Mouse (Mus musculus) gastrocnemius, adult 2 months (tissue): ENCODE results near the gene Ccdc28a. TPM values are rescaled to one million over a fixed set of nuclear protein-coding genes. Genes with fewer than 3 reads are reported as not detected.
A peak's percentile ranks its signal among the peaks of the same experiment; 100 is the strongest.

Experiments
- DNase-seq: peaks from one replicate; pipeline ENCODE4 v3.0.0; 2022
- H3K27ac ChIP-seq: fragments of 200-600 bp; 2 replicates; pipeline ENCODE4 v1.8.1; 2022; ENCODE audit warnings: mild to moderate bottlenecking
- H3K4me3 ChIP-seq: fragments of 200-600 bp; 2 replicates; pipeline ENCODE4 v1.8.1; 2022; ENCODE audit warnings: mild to moderate bottlenecking, moderate library complexity
- CTCF ChIP-seq: fragments of 200-600 bp; IDR thresholded peaks from 2 replicates; pipeline ENCODE4 v1.8.1; 2022; ENCODE audit warnings: antibody characterized with exemption, mild to moderate bottlenecking, moderate library complexity
- intact Hi-C: fragments of 180-260 bp; cut with DNase I; formaldehyde crosslinking; loops from one replicate; pipeline ENCODE4 v1.15.1; 2025
- long read RNA-seq, 2 experiments: library from polyadenylated mRNA; stranded (forward); transcript quantifications; one replicate each; pipeline ENCODE4 v2.0.0; 2021
- total RNA-seq, 2 experiments: library from RNA; stranded (reverse); gene quantifications; 2 replicates each; pipeline ENCODE4 v1.2.3; 2021

The Ccdc28a gene
- total RNA-seq, result 1 to 10 TPM; 7.6 to 9.1 TPM
- long read RNA-seq, experiment 1, transcript Ccdc28a-202 (6 exons, 1,190 nt), result major isoform, 8 of 14 reads
- long read RNA-seq, experiment 1, partial matches to known transcripts, result 0 of 14 reads
- long read RNA-seq, experiment 1, other reads (novel, unspliced or antisense), result 3 of 14 reads
- long read RNA-seq, experiment 2, transcript Ccdc28a-202 (6 exons, 1,190 nt), result major isoform, 7 of 11 reads
- long read RNA-seq, experiment 2, partial matches to known transcripts, result 0 of 11 reads
- long read RNA-seq, experiment 2, other reads (novel, unspliced or antisense), result 2 of 11 reads

DNA sequence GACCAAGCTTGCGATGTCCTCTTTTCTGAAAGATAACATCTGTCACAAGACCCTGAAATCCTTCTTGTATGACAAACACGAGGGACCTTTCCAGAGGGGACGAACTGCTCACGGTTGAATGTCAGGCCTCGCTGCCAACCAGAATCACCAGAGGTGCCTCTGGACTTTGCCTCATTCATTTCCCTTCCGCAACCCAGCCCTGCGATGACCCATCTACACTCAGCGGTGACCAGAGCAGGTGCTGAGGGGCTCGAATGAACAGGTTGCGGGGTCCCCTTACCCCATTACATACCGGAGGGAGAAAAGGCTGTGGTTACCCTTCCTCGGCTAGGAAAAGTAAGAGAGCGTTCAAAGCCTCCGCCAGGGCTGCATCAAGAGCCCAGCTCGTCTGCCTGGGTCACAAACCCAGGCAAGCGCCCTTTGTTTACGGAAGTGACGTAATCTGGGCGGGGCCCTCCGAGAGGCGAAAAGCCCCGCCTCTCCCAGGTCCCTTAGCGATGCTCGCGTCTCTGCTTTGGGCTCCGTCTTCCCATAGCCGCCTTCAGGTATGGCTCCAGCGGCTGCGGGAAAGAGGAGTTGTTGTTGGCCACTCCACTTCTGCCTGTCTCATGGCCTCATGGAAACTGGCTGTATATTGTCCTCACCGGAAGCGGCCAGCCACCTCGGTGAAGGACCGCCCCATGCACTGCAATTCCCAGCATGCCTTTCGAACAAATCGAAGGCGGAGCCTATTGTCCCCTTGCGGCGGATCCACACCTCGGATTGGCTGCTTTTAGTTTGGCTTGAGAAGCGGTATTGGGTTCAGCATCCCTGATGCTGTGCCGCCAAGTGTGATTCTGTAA, at the start of gene Ccdc28a:
Gene Ccdc28a (minus strand): TSS at position 439 of the 842 bp plus-strand sequence.
- H3K27ac ChIP-seq, result peak within 1 kb of the TSS; percentile 97
- peak; percentile 96 for DNase-seq
- intact Hi-C loops, result loop anchor here (5.0 to 10.0 kb wide), 3 partner anchors 90 to 290 kb away; no protein-coding TSS in a partner anchor

GRCm38 (mm10) chr10:18283991-18284390, 49.2 kb upstream of the Ccdc28a start:
- no peak for TF ChIP-seq CTCF
- DNase-seq, result no peak
- no peak overlapping the region for H3K4me3 ChIP-seq
- intact Hi-C loops, result no loop called here
- no peak overlapping the region for H3K27ac ChIP-seq

More for the DNA sequence above, at the start of gene Ccdc28a:
- peak within 1 kb of the TSS; percentile 72 for H3K4me3 ChIP-seq
- no peak; the same call in 1 of the 2 replicates for TF ChIP-seq CTCF

DNA sequence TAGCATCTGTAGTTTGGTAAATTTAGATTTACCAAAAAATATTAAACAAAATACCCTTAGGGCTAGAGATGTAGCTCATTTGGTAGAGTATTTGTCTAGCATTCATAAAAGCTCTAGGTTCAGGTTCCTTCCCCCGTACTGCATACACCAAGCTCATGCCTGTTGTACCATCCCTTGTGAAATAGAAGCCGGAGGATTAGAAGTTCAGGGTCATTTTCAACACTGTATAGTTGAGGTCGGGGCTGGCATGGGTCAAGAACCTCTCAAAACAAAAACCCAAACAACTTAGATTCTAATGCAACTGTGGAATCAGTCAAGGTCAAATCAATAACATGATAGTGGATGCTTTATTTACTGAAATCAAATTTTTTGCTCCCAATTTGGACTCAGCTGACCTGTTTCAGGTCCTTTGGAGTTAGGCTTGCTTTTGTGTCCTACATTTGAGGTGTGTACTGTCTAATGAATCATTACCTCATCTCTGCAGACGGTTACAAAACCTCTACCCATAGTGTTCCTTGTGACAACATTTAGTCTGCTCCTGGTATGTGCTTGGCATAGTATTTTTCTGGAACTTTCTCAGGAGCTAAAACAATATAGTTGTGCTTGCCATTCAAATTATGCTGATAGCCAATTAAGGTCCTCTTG, 41.4 kb upstream of the Ccdc28a start:
- no peak for TF ChIP-seq CTCF
- no peak overlapping the region for H3K4me3 ChIP-seq
- H3K27ac ChIP-seq, result no peak overlapping the region
- intact Hi-C loops, result no loop called here
- DNase-seq, result no peak

- Histone ChIP-seq H3K4me3 (no peak overlapping the region), H3K27ac (no peak overlapping the region)
- DNase-seq, result no peak
- TF ChIP-seq CTCF, result no peak
- intact Hi-C loops, result no loop called here
Measured at GRCm38 (mm10) chr10:18251345-18251744, 16.5 kb upstream of the Ccdc28a start.

- peak; percentile 37; the same call in 1 of the 2 replicates for TF ChIP-seq CTCF
- DNase-seq, result no peak
- no peak overlapping the region for H3K27ac ChIP-seq
- intact Hi-C loops, result no loop called here
- H3K4me3 ChIP-seq, result no peak overlapping the region
Measured at GRCm38 (mm10) chr10:18243614-18244013, 8.8 kb upstream of the Ccdc28a start.

DNA sequence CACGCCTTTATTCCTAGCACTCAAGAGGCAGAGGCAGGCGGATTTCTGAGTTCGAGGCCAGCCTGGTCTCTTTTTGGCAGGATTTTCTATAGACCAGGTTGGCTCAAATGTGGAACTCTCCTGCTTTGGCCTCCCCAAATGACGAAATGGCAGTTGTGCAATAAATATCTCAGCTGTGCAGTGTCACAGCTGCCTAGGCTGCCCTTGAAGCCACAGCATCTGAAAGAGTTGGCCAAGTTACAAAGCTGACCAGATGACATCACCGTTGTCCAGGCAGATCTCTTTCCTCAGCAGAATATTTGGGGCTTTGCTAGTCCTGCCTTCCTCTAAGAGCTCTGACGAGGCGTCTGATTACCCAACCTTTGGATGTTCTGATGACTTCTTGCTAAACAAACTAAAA, 2.4 kb upstream of the Ccdc28a start:
- TF ChIP-seq CTCF, result no peak
- DNase-seq, result peak; percentile 52
- H3K27ac ChIP-seq, result peak overlapping the region; percentile 12; the same call in 1 of the 2 replicates
- intact Hi-C loops, result loop anchor here (5.0 to 10.0 kb wide), 3 partner anchors 88 to 288 kb away; no protein-coding TSS in a partner anchor
- H3K4me3 ChIP-seq, result no peak overlapping the region

DNA sequence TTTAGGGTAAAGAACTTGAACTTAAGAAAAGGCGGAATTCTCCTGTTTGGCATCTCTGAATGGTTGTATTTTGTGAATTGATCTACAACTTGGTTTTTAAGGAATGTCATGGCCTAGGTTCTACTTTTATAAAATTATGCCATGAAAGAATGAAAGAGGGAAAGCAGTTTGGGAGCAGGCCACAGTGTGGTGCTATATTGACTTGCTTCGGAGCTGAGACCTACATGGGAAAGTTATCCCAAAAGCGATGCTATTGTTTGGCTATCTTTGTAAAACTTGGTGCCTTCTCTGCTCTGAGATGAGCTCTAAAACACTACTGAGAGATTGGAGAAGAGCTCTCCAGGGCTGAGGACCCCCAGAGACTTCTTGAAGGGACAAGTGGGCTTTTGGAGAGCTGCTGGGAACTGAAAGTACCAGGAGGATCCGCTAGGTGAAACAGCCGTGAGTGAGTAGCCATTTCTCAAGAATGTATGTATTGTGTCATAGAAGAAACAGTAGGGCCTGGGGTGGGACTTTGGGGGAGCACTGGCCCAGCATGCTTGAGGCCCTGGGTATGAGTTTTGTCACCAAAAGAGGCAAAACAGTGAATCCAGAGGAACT, 1.6 kb upstream of the Ccdc28a start:
- intact Hi-C loops, result loop anchor here (5.0 to 10.0 kb wide), 3 partner anchors 88 to 288 kb away; no protein-coding TSS in a partner anchor
- DNase-seq, result no peak
- Histone ChIP-seq H3K4me3 (no peak overlapping the region), H3K27ac (no peak overlapping the region; the same call in 1 of the 2 replicates)
- no peak; the same call in 1 of the 2 replicates for TF ChIP-seq CTCF

- intact Hi-C loops, result loop anchor here (5.0 to 10.0 kb wide), 3 partner anchors 89 to 289 kb away; no protein-coding TSS in a partner anchor
- no peak for TF ChIP-seq CTCF
- H3K27ac ChIP-seq, result peak overlapping the region; percentile 97
- no peak for DNase-seq
- peak overlapping the region; percentile 72 for H3K4me3 ChIP-seq
Measured at GRCm38 (mm10) chr10:18235402-18235747, 577 bp upstream of the Ccdc28a start.

- DNase-seq, result no peak
- TF ChIP-seq CTCF, result peak; percentile 29; the same call in 1 of the 2 replicates
- Histone ChIP-seq H3K4me3 (peak overlapping the region; percentile 72), H3K27ac (peak overlapping the region; percentile 97; the same call in 1 of the 2 replicates)
- intact Hi-C loops, result loop anchor here (10.0 kb wide), 2 partner anchors 91 to 291 kb away; no protein-coding TSS in a partner anchor
Measured at GRCm38 (mm10) chr10:18233891-18234290, 907 bp downstream of the Ccdc28a start.

DNA sequence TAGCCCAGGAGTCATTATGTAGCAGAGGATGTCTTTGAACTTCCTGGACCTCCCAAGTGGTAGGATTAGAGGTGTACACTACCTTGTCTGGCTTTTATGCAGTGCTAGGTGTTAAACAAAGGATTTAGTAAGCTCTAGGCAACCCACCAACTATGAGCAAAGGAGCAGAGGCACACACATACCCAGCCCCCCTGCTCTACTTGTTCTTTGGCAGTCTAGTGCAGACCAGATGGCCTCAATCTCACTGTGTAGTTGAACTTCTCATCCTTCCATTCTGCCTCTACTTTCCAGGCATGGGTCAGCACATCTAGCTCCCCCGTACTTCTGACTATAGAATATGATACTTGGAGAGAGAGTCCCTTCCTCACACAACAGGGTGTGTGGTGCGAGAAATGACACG, 10.4 kb downstream of the Ccdc28a start:
- H3K4me3 ChIP-seq, result no peak overlapping the region
- DNase-seq, result no peak
- TF ChIP-seq CTCF, result no peak
- intact Hi-C loops, result no loop called here
- no peak overlapping the region for H3K27ac ChIP-seq

DNA sequence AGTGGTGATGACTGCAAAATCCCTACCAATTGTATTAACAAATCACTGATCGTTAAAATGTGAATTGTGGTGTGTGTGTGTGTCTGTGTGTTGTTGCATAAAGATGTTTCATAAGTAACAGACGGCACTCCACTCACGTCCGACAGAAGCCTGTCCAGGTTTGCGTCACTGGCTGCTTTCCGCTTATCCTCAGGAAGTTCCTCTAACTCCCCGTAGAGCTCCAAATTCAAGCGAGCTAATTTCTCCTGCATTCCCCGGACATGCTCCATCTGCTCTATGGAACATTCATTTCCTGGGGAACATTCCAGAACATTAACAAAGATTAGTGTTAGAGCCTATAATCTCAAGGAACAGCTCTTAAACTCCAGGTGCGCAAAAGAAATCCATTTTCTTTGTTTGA, 15.4 kb downstream of the Ccdc28a start:
- intact Hi-C loops, result no loop called here
- no peak for DNase-seq
- no peak overlapping the region for H3K27ac ChIP-seq
- no peak overlapping the region for H3K4me3 ChIP-seq
- TF ChIP-seq CTCF, result no peak

GRCm38 (mm10) chr10:18214124-18214523, 20.7 kb downstream of the Ccdc28a start:
- DNase-seq, result no peak
- H3K27ac ChIP-seq, result no peak overlapping the region
- no peak overlapping the region for H3K4me3 ChIP-seq
- TF ChIP-seq CTCF, result no peak
- intact Hi-C loops, result no loop called here
